Mouse (Mus musculus) hindbrain, embryonic 14.5 days (tissue): Measurements from ENCODE around the gene Atrip. TPM values are rescaled to one million over a fixed set of nuclear protein-coding genes. Genes with fewer than 3 reads are reported as not detected.

Source experiments
- ATAC-seq: fragments of 200-750 bp; cut with Nextera tagmentation; 2 replicates; pipeline ENCODE4 v1.8.0; 2017; ENCODE audit warnings: moderate number of reproducible peaks, mild to moderate bottlenecking, moderate TSS enrichment, moderate library complexity; ENCODE audit not compliant: low FRiP score
- DNase-seq: peaks from one replicate; pipeline ENCODE4 v3.0.0-alpha.2; 2015; ENCODE audit warnings: low spot score
- H3K27ac ChIP-seq: fragments of 300-500 bp; sonication (generic); 2 replicates; pipeline ENCODE4 v1.5.1; 2014; ENCODE audit warnings: mild to moderate bottlenecking, moderate library complexity
- H3K27me3 ChIP-seq: fragments of 300-500 bp; sonication (generic); 2 replicates; pipeline ENCODE4 v1.6.1; 2014; ENCODE audit warnings: mild to moderate bottlenecking, low read length, mixed read lengths; ENCODE audit not compliant: control insufficient read depth, insufficient read depth
- H3K36me3 ChIP-seq: fragments of 300-500 bp; sonication (generic); replicated peaks from 2 replicates; pipeline ENCODE4 v1.6.1; 2014; ENCODE audit not compliant: control insufficient read depth, insufficient read depth
- H3K4me1 ChIP-seq: fragments of 300-500 bp; sonication (generic); replicated peaks from 2 replicates; pipeline ENCODE4 v1.6.1; 2014; ENCODE audit warnings: antibody characterized with exemption, low read length, mixed read lengths; ENCODE audit not compliant: control insufficient read depth, insufficient read depth
- H3K4me2 ChIP-seq: fragments of 300-500 bp; sonication (generic); replicated peaks from 2 replicates; pipeline ENCODE4 v1.6.1; 2014; ENCODE audit warnings: mild to moderate bottlenecking, moderate library complexity
- H3K4me3 ChIP-seq: fragments of 300-500 bp; sonication (generic); replicated peaks from 2 replicates; pipeline ENCODE4 v1.5.1; 2014; ENCODE audit warnings: mild to moderate bottlenecking, low read length
- H3K9ac ChIP-seq: fragments of 300-500 bp; sonication (generic); 2 replicates; pipeline ENCODE4 v1.6.1; 2014
- H3K9me3 ChIP-seq: fragments of 300-500 bp; sonication (generic); 2 replicates; pipeline ENCODE4 v1.6.1; 2016; ENCODE audit warnings: low read length; ENCODE audit not compliant: control insufficient read depth
- WGBS: fragments of 180-500 bp; shearing (Covaris S2); extraction: QIAGEN DNeasy Blood & Tissue Kit; methylation state at CpG from one replicate; pipeline ENCODE4 v1.1.7; 2014; 5-methylcytosine and 5-hydroxymethylcytosine counted together
- polyA plus RNA-seq: library from polyadenylated mRNA; unstranded; fragments of >200 nt; fragmentation: Nextera tagmentation; extraction: Ambion mirVana; gene quantifications from 2 replicates; pipeline ENCODE4 v1.2.1, GENCODE M21; 2014

Atrip gene
- polyA plus RNA-seq, 1 experiment from 2014 or later: 29.8 TPM

DNA sequence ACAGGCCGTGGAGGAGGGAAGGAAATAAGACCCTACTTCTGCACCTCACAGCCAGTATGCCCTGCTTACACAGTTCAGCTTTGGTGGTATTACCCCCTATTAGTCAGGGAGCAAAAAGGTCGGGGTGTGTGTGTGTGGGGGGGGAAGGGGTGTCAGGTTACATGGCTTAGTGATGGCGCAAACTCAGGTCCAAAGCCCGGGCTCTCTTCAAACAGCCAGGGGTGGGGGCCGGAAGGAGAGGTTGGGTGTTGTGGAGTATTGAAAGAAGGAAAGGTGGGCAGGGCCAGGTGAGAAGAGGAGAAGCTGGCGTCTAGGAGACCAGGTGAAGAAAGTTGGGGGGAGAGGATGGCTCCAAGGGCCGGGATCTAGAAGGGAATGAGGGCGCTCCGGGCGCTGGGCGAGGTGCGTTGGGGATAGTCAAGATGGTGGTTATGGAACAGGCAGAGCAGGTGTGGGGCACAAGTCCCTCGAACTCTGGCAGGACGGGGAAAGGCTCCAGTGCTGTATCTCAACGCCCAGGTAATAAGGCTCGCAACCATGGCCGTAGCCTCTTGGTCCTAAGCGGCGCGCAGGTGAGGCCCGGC, 20.7 kb upstream of the Atrip start:
- peak overlapping the region; percentile 83 for H3K4me3 ChIP-seq
- peak overlapping the region; percentile 62 for H3K4me2 ChIP-seq
- H3K4me1 ChIP-seq: peaks cover 37% of the 10 kb centered on the region
- H3K36me3 ChIP-seq: peaks cover 27% of the 10 kb centered on the region
- peak overlapping the region; percentile 95 for H3K9ac ChIP-seq
- H3K9me3 ChIP-seq: no peaks in the 10 kb centered on the region
- under 1% methylated on average over 21 of the region's 21 CpGs for WGBS
- ATAC-seq (no peak), DNase-seq (no peak)
- peak overlapping the region; percentile 99 for H3K27ac ChIP-seq
- no peaks in the 10 kb centered on the region for H3K27me3 ChIP-seq

DNA sequence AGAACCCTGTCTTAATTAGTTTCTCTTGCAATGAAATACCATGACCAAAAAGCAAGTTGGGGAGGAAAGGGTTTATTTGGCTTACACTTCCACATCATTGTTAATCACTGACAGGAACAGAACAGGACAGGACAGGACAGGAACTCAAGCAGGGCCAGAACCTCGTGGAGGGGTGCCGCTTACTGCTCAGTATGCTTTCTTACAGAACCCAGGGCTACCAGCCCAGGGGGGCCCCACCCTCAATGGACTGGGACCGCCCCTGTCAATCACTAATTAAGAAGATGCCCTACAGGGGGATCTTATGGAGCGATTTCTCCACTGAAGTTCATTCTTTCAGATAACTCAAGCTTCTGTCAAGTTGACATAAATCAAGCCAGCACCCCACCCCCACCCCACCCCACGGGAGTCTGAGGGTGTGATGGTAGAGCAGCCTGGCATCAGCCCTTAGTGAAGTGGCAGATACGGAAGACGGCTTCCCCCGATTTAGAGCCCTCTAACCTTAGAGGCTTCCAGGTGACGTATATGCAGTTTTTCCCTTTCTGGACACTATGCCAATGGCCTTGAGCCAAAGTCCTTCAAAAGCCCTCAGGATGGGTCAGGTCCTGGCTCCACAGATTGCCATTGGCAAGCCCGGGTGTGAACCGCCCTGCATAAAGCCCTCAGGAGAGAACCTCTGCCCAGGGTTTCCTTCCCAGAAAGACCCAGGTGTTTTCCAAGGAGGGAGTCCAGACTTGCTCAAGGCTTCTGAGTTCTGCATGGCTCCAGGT, 20.0 kb upstream of the Atrip start:
- ATAC-seq (no peak), DNase-seq (no peak)
- H3K4me3 ChIP-seq: peak overlapping the region; percentile 83
- no peaks in the 10 kb centered on the region for H3K9me3 ChIP-seq
- peak overlapping the region; percentile 95 for H3K9ac ChIP-seq
- no peaks in the 10 kb centered on the region for H3K27me3 ChIP-seq
- peaks cover 31% of the 10 kb centered on the region for H3K36me3 ChIP-seq
- H3K4me1 ChIP-seq: peaks cover 34% of the 10 kb centered on the region
- H3K4me2 ChIP-seq: peak overlapping the region; percentile 62
- whole genome bisulfite sequencing: 15% methylated on average over 11 of the region's 11 CpGs
- peak overlapping the region; percentile 99 for H3K27ac ChIP-seq

DNA sequence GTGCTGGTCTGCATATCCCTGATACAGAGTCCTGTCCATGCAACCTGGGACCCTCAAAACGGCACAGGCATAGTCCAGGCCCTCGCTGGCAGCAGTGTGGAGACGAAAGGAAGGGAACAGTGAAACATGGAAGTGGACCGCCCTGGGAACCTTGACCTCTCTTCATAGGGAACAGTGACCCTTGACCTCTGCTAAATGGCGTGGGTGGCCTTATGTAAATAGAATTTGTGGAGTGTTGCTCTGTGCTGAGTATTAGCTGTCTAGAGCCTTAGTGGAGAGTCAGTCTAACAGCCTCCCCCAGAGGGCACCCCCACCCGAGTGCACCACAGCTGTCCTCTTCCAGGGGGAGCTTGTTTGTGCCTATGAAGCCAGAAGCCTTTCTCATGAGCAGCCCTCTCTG, 18.9 kb upstream of the Atrip start:
- Histone ChIP-seq H3K27me3 (no peaks in the 10 kb centered on the region), H3K4me3 (no peak overlapping the region), H3K36me3 (peaks cover 31% of the 10 kb centered on the region), H3K9ac (no peak overlapping the region), H3K27ac (no peak overlapping the region), H3K4me2 (no peak overlapping the region), H3K4me1 (peaks cover 22% of the 10 kb centered on the region), H3K9me3 (no peaks in the 10 kb centered on the region)
- DNase-seq (no peak), ATAC-seq (no peak)
- WGBS: 30% methylated on average over 6 of the region's 6 CpGs

DNA sequence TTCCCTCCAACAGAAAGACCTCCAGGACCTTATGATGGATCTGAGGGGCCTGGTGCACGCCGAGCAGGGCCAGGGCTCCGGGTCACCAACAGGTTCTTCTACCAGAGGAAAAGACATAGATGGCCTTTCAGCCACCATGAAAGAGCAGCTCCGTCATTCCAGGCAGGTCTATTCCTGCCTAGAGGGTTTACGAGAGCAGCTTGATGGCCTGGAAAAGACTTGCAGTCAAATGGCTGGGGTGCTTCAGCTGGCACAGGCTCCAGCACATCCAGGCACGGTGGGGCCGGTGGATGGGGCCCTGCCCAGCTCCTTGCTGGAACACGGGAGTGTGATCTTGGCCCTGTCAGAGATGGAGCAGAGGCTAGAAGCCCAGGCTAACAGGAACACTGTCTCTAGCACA, 17.9 kb upstream of the Atrip start:
- Histone ChIP-seq H3K36me3 (peaks cover 31% of the 10 kb centered on the region), H3K27me3 (no peaks in the 10 kb centered on the region), H3K9ac (no peak overlapping the region), H3K4me2 (no peak overlapping the region), H3K27ac (no peak overlapping the region), H3K4me1 (peaks cover 12% of the 10 kb centered on the region), H3K9me3 (no peaks in the 10 kb centered on the region), H3K4me3 (no peak overlapping the region)
- WGBS: 98% methylated on average over 8 of the region's 8 CpGs
- DNase-seq: no peak
- ATAC-seq: no peak

DNA sequence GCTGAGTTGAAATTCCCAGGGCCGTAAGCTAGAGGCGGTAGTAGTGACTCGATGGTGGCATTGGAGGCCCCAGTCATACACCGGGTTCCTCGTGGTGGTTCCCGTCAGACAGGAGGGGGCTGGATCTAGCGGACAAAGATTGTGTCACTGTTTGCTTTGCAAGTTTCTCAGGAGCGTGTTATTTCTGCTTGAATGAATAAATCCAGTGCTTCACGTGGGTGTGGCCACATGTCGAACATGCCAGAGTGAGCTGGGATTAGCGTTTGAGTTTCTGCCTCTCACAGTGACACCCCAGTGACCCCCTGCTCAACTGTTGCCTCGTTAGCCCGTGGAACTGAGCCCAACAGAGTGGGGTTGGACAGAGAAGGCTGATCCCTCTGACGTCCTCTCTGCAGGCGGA, 16.5 kb upstream of the Atrip start:
- Histone ChIP-seq H3K4me3 (no peak overlapping the region), H3K4me2 (no peak overlapping the region), H3K9me3 (no peaks in the 10 kb centered on the region), H3K4me1 (peaks cover 9% of the 10 kb centered on the region), H3K27me3 (no peaks in the 10 kb centered on the region), H3K27ac (no peak overlapping the region), H3K9ac (no peak overlapping the region), H3K36me3 (peaks cover 31% of the 10 kb centered on the region)
- DNase-seq (no peak), ATAC-seq (no peak)
- WGBS: 51% methylated on average over 15 of the region's 15 CpGs

DNA sequence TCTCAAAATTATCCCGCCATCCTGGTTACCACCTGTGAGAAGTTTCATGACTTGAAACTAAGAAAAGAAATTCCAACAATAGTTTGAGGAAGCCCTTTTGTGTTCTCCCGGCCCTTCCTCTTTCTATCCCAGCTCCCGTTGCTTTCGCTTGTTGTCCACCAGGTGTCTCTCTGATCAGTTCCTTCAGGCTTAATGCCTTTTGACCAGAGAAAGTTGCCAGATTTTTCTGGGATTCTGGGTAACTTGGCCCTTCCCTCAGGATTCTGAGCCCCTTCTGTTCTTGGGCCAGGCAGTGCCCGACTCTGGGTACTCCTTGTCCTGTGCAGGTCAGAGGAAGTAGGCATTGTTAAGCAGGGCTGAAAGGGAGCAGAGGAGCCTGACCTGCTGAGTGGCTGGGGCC, 14.1 kb upstream of the Atrip start:
- Histone ChIP-seq H3K27me3 (no peaks in the 10 kb centered on the region), H3K4me2 (no peak overlapping the region), H3K4me1 (peaks cover 6% of the 10 kb centered on the region), H3K36me3 (peaks cover 31% of the 10 kb centered on the region), H3K27ac (no peak overlapping the region), H3K4me3 (no peak overlapping the region), H3K9ac (no peak overlapping the region), H3K9me3 (no peaks in the 10 kb centered on the region)
- no peak for ATAC-seq
- WGBS: 15% methylated on average over 5 of the region's 5 CpGs
- peak; percentile 73 for DNase-seq

DNA sequence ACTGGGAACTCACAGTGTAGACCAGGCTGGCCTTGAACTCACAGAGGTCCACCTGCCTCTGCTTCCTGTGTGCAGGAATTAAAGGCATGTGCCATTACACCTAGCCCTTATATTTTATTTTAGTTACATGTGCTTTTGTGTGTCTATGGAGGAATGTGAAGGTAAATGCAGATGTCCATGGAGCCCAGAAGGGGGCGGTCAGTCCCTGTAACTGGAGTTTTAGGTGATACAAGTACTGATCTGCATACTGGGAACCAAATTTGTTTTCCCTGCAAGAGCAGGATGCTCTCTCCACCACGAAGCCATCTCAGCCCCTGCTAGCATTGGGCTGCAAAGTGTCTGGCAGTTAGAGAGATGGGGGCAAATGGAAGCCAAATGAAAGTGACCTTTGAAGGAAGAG, 11.0 kb upstream of the Atrip start:
- DNase-seq: no peak
- Histone ChIP-seq H3K4me2 (no peak overlapping the region), H3K4me3 (no peak overlapping the region)

DNA sequence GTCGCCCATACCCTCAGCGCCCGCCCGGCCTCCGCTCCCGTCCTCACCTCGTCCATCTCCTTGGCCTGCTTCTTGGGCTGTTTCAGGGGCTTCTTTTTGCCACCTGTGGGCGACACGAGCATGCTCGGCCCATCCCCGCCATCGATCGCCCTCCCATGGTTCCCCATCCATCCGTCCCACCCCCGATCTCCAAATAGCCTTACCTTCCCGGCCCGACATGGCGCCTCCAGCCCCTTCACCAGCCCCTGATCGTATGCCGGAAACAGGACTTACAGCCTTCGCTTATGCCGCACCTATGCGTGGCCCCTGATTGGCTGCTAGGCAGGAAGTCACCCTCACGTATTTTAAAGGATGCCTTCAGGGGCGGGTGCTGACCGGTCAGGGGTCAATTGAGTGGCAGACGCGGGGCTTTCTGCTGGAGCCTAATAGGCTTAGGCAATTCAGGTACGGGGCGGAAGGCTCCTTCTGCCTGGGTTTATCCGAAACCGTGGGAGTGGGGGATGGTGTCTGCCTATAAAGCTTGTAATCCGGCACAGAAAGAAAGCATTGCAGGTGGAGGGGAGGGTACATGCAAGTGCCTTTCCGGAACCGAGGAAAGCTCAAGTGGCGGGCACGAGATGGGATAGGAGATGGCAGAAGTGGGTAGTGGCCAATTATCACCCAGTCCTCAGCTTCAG, 8.3 kb upstream of the Atrip start, which contains the start of the genes Ccdc51 and Tma7:
Ccdc51 (plus strand) TSS at position 370 of the 677 bp plus-strand sequence.
Tma7 (minus strand) TSS at position 464 of the 677 bp plus-strand sequence.
- H3K27me3 ChIP-seq: no peaks in the 10 kb centered on the region
- no peaks in the 10 kb centered on the region for H3K9me3 ChIP-seq
- H3K4me2 ChIP-seq: peak within 1 kb of the TSS; percentile 67
- peak; percentile 82 for DNase-seq
- H3K4me1 ChIP-seq: peaks cover 18% of the 10 kb centered on the region
- H3K27ac ChIP-seq: peak within 1 kb of the TSS; percentile 70
- under 1% methylated on average over 37 of the region's 37 CpGs for WGBS
- peak; percentile 96 for ATAC-seq
- H3K9ac ChIP-seq: peak within 1 kb of the TSS; percentile 82
- peaks cover 24% of the 10 kb centered on the region for H3K36me3 ChIP-seq
- H3K4me3 ChIP-seq: peak within 1 kb of the TSS; percentile 68

More for the DNA sequence above, 11.0 kb upstream of the Atrip start:
- H3K4me1 ChIP-seq: peaks cover 18% of the 10 kb centered on the region
- no peak overlapping the region for H3K9ac ChIP-seq
- no peak overlapping the region for H3K27ac ChIP-seq
- H3K9me3 ChIP-seq: no peaks in the 10 kb centered on the region
- no peak for ATAC-seq
- no peaks in the 10 kb centered on the region for H3K27me3 ChIP-seq
- WGBS: 16% methylated on average over 2 of the region's 2 CpGs
- peaks cover 18% of the 10 kb centered on the region for H3K36me3 ChIP-seq

DNA sequence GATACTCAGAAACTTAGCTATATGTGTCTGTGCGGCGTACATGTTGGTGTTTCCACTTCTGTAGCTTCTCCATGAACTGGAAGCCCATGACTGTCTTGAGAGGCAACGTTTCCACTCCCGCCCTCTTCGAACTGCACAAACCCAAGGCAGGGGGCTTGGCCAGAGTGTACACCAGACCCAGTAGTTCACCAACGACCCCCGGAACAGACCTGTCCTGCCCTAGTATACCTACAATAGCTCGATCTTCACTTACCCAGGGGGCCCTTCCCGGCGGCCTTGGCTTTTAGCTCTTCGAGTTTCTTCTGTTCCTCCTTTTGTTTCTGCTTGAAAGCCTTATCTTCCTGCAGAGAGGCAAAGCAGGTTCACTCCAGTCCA, 7.8 kb upstream of the Atrip start:
- Histone ChIP-seq H3K4me3 (peak overlapping the region; percentile 68), H3K27me3 (no peaks in the 10 kb centered on the region), H3K4me2 (peak overlapping the region; percentile 67), H3K9me3 (no peaks in the 10 kb centered on the region), H3K4me1 (peaks cover 18% of the 10 kb centered on the region), H3K36me3 (peaks cover 24% of the 10 kb centered on the region), H3K27ac (peak overlapping the region; percentile 56; the same call in 1 of the 2 replicates), H3K9ac (peak overlapping the region; percentile 82)
- DNase-seq (no peak), ATAC-seq (no peak)
- WGBS: 10% methylated on average over 11 of the region's 11 CpGs
